Mouse (Mus musculus) MEL (cell line): ENCODE results near the gene Ggact. TPM values are rescaled to one million over a fixed set of nuclear protein-coding genes. Genes with fewer than 3 reads are reported as not detected.

Source experiments
- DNase-seq: peaks from one replicate; pipeline ENCODE4 v3.0.0; 2011; ENCODE audit warnings: low read depth, low spot score
- H3K27ac ChIP-seq: 2 replicates; pipeline ENCODE4 v1.5.1; 2012; ENCODE audit warnings: low read depth, mild to moderate bottlenecking, control low read depth, low read length, moderate library complexity; ENCODE audit not compliant: control insufficient read depth
- H3K27me3 ChIP-seq, 2 experiments: fragments of 150-350 bp in 1 of 2; sonication (generic) in 1 of 2; 2 replicates each; pipeline ENCODE4 v1.6.1; 2012; ENCODE audit warnings: low read length in 2 of 2, mild to moderate bottlenecking in 2 of 2, improper control_type of control experiment in 1 of 2, moderate library complexity in 1 of 2; ENCODE audit not compliant: insufficient read depth in 2 of 2, control insufficient read depth in 1 of 2
- H3K36me3 ChIP-seq, 2 experiments: 2 replicates each; pipeline ENCODE4 v1.6.1; 2012 to 2014; ENCODE audit warnings: low read length in 2 of 2, improper control_type of control experiment in 1 of 2, inconsistent platforms in 1 of 2, mild to moderate bottlenecking in 1 of 2; ENCODE audit not compliant: insufficient read depth in 2 of 2, control insufficient read depth in 1 of 2
- H3K4me1 ChIP-seq, 2 experiments: fragments of 150-350 bp in 1 of 2; sonication (generic) in 1 of 2; 2 replicates each; pipeline ENCODE4 v1.6.1; 2012; ENCODE audit warnings: low read length in 2 of 2, improper control_type of control experiment in 1 of 2, mild to moderate bottlenecking in 1 of 2; ENCODE audit not compliant: insufficient read depth in 2 of 2, control insufficient read depth in 1 of 2
- H3K4me3 ChIP-seq, 2 experiments: fragments of 150-350 bp in 1 of 2; sonication (generic) in 1 of 2; 2 replicates each; pipeline ENCODE4 v1.5.1; 2012; ENCODE audit warnings: low read depth in 2 of 2, low read length in 2 of 2, mild to moderate bottlenecking in 2 of 2, moderate library complexity in 2 of 2, control low read depth in 1 of 2, improper control_type of control experiment in 1 of 2; ENCODE audit not compliant: control insufficient read depth in 1 of 2, insufficient read depth in 1 of 2
- H3K79me2 ChIP-seq: 2 replicates; pipeline ENCODE4 v1.6.1; 2012; ENCODE audit warnings: mild to moderate bottlenecking, low read length, moderate library complexity; ENCODE audit not compliant: control insufficient read depth, poor library complexity, insufficient read depth
- H3K9ac ChIP-seq: 2 replicates; pipeline ENCODE4 v1.6.1; 2012; ENCODE audit warnings: low read depth, mild to moderate bottlenecking, control low read depth, low read length, moderate library complexity; ENCODE audit not compliant: control insufficient read depth, poor library complexity, severe bottlenecking
- H3K9me3 ChIP-seq: fragments of 150-350 bp; sonication (generic); replicated peaks from 2 replicates; pipeline ENCODE4 v1.6.1; 2012; ENCODE audit warnings: mild to moderate bottlenecking, low read length, improper control_type of control experiment, moderate library complexity; ENCODE audit not compliant: insufficient read depth
- BHLHE40 ChIP-seq: IDR thresholded peaks from 2 replicates; pipeline ENCODE4 v1.6.1; 2012; ENCODE audit warnings: low read depth, mild to moderate bottlenecking, inconsistent platforms, low read length, improper control_type of control experiment, borderline replicate concordance
- CHD1 ChIP-seq: IDR thresholded peaks from 2 replicates; pipeline ENCODE4 v1.6.1; 2012; ENCODE audit warnings: low read depth, mild to moderate bottlenecking, inconsistent platforms, low read length, improper control_type of control experiment
- CTCF ChIP-seq, 3 experiments: IDR thresholded peaks in 2 of 3; conservative IDR thresholded peaks in 1 of 3; 2 replicates each; pipeline ENCODE4 v1.5.1; 2011 to 2012; ENCODE audit warnings: low read length in 3 of 3, low read depth in 2 of 3, mild to moderate bottlenecking in 2 of 3, improper control_type of control experiment in 1 of 3, inconsistent platforms in 1 of 3, mixed read lengths in 1 of 3, moderate library complexity in 1 of 3; ENCODE audit not compliant: control insufficient read depth in 1 of 3, insufficient read depth in 1 of 3, poor library complexity in 1 of 3, severe bottlenecking in 1 of 3
- ELF1 ChIP-seq: IDR thresholded peaks from 2 replicates; pipeline ENCODE4 v1.6.1; 2014; ENCODE audit warnings: low read depth, mild to moderate bottlenecking, inconsistent platforms, low read length, improper control_type of control experiment, moderate library complexity
- EP300 ChIP-seq, 2 experiments: IDR thresholded peaks; 2 replicates each; pipeline ENCODE4 v1.6.1; 2011; ENCODE audit warnings: improper control_type of control experiment in 2 of 2, low read length in 2 of 2, low read depth in 1 of 2, mild to moderate bottlenecking in 1 of 2
- JUND ChIP-seq: IDR thresholded peaks from 2 replicates; pipeline ENCODE4 v1.6.1; 2011; ENCODE audit warnings: low read depth, mild to moderate bottlenecking, improper control_type of control experiment, low read length
- KAT2A ChIP-seq: conservative IDR thresholded peaks from 2 replicates; pipeline ENCODE4 v1.6.1; 2012; ENCODE audit warnings: low read depth, low read length, improper control_type of control experiment, inconsistent platforms
- MAZ ChIP-seq: IDR thresholded peaks from 2 replicates; pipeline ENCODE4 v1.6.1; 2012; ENCODE audit warnings: low read depth, mild to moderate bottlenecking, inconsistent platforms, low read length, improper control_type of control experiment
- MEF2A ChIP-seq: IDR thresholded peaks from 2 replicates; pipeline ENCODE4 v1.6.1; 2014; ENCODE audit warnings: low read depth, mild to moderate bottlenecking, inconsistent platforms, low read length, improper control_type of control experiment; ENCODE audit not compliant: poor library complexity, insufficient replicate concordance, severe bottlenecking; ENCODE audit errors: extremely low read depth
- RAD21 ChIP-seq: IDR thresholded peaks from 2 replicates; pipeline ENCODE4 v1.6.1; 2011; ENCODE audit warnings: mild to moderate bottlenecking, low read depth, low read length, improper control_type of control experiment
- RCOR1 ChIP-seq: IDR thresholded peaks from 2 replicates; pipeline ENCODE4 v1.6.1; 2012; ENCODE audit warnings: low read depth, mild to moderate bottlenecking, inconsistent platforms, low read length, improper control_type of control experiment
- SMC3 ChIP-seq: IDR thresholded peaks from 2 replicates; pipeline ENCODE4 v1.6.1; 2011; ENCODE audit warnings: low read depth, low read length, improper control_type of control experiment
- TAL1 ChIP-seq: IDR thresholded peaks from 2 replicates; pipeline ENCODE4 v1.6.1; 2012; ENCODE audit warnings: mild to moderate bottlenecking, inconsistent platforms, low read length, moderate library complexity, mixed read lengths
- TCF12 ChIP-seq: IDR thresholded peaks from 2 replicates; pipeline ENCODE4 v1.6.1; 2014; ENCODE audit warnings: low read depth, mild to moderate bottlenecking, inconsistent platforms, low read length, improper control_type of control experiment, moderate library complexity
- UBTF ChIP-seq: IDR thresholded peaks from 2 replicates; pipeline ENCODE4 v1.6.1; 2012; ENCODE audit warnings: low read depth, mild to moderate bottlenecking, inconsistent platforms, low read length, improper control_type of control experiment, moderate library complexity, borderline replicate concordance; ENCODE audit not compliant: insufficient read depth
- USF2 ChIP-seq, 2 experiments: IDR thresholded peaks; 2 replicates each; pipeline ENCODE4 v1.6.1; 2011 to 2012; ENCODE audit warnings: improper control_type of control experiment in 2 of 2, low read length in 2 of 2, borderline replicate concordance in 1 of 2, inconsistent platforms in 1 of 2, low read depth in 1 of 2, mild to moderate bottlenecking in 1 of 2; ENCODE audit not compliant: insufficient read depth in 1 of 2
- ZC3H11A ChIP-seq: IDR thresholded peaks from 2 replicates; pipeline ENCODE4 v1.6.1; 2012; ENCODE audit warnings: low read depth, mild to moderate bottlenecking, inconsistent platforms, low read length, improper control_type of control experiment
- ZMIZ1 ChIP-seq: IDR thresholded peaks from 2 replicates; pipeline ENCODE4 v1.6.1; 2012; ENCODE audit warnings: low read depth, mild to moderate bottlenecking, inconsistent platforms, low read length, improper control_type of control experiment, moderate library complexity
- ZNF384 ChIP-seq: IDR thresholded peaks from 2 replicates; pipeline ENCODE4 v1.6.1; 2012; ENCODE audit warnings: low read depth, mild to moderate bottlenecking, inconsistent platforms, low read length, improper control_type of control experiment
- polyA plus RNA-seq, 2 experiments: library from polyadenylated mRNA; stranded (reverse) in 1 of 2; unstranded in 1 of 2; fragments of >175 nt in 1 of 2; fragments of >200 nt in 1 of 2; gene quantifications; 2 replicates each; pipeline versions ENCODE4 v1.2.1 to v1.2.4; 2012; ENCODE audit warnings: low replicate concordance in 2 of 2, low read depth in 1 of 2; ENCODE audit not compliant: insufficient read length in 2 of 2, insufficient read depth in 1 of 2, missing spikeins in 1 of 2
- total RNA-seq: library from RNA; depleted of rRNA; stranded (reverse); fragments of 300-350 nt; gene quantifications from 2 replicates; pipeline ENCODE4 v1.2.3, GENCODE M21; 2012

Gene Ggact
- total and polyA plus RNA-seq, 3 experiments: 54.0 to 64.8 TPM; not detected in 1

GRCm38 (mm10) chr14:122902884-122903283 lies 10.7 kb downstream of the Ggact start:
- peaks cover 2% of the 10 kb centered on the region in 2 experiments; a peak in 2 of 4 replicates for H3K36me3 ChIP-seq
- no peak overlapping the region for H3K9ac ChIP-seq
- H3K79me2 ChIP-seq: peaks cover 2% of the 10 kb centered on the region; the same call in 1 of the 2 replicates
- no peaks in the 10 kb centered on the region; a peak in 1 of 4 replicates for H3K4me1 ChIP-seq
- H3K4me3 ChIP-seq: no peak overlapping the region
- TF ChIP-seq RCOR1: no peak
- TF ChIP-seq KAT2A: no peak
- TF ChIP-seq USF2 (IDR thresholded peaks at IDR 0.05; ENCODE audit: borderline replicate concordance in 1 of 2, insufficient read depth in 1 of 2, low read depth in 1 of 2, low read length in 2 of 2): no peak
- TF ChIP-seq RAD21: peak; percentile 10
- TF ChIP-seq BHLHE40: no peak
- no peak for TF ChIP-seq ZMIZ1
- TF ChIP-seq TCF12: no peak
- TF ChIP-seq MEF2A: no peak
- peak in 2 of 3 experiments; percentile 24 to 34; a peak in 3 of 6 replicates for TF ChIP-seq CTCF (IDR thresholded peaks at IDR 0.05 in 2 of 3, conservative IDR thresholded peaks at IDR 0.05 in 1 of 3; ENCODE audit: control insufficient read depth in 1 of 3, insufficient read depth in 1 of 3, low read depth in 2 of 3, low read length in 3 of 3, poor library complexity in 1 of 3, severe bottlenecking in 1 of 3)
- no peak for TF ChIP-seq MAZ
- TF ChIP-seq SMC3: peak; percentile 29; the same call in 1 of the 2 replicates
- no peak overlapping the region for H3K27ac ChIP-seq
- no peaks in the 10 kb centered on the region for H3K27me3 ChIP-seq
- H3K9me3 ChIP-seq: no peaks in the 10 kb centered on the region
- no peak for DNase-seq

GRCm38 (mm10) chr14:122902136-122902535 lies 11.4 kb downstream of the Ggact start:
- Histone ChIP-seq H3K36me3 (peaks cover 2 to 4% of the 10 kb centered on the region in 2 experiments; a peak in 2 of 4 replicates), H3K27ac (no peak overlapping the region), H3K9ac (no peak overlapping the region), H3K79me2 (0 out of 2 replicates have a peak, but pooled peaks cover 1% of the 10 kb centered on the region), H3K4me3 (no peak overlapping the region), H3K27me3 (no peaks in the 10 kb centered on the region), H3K9me3 (no peaks in the 10 kb centered on the region), H3K4me1 (no peaks in the 10 kb centered on the region; a peak in 1 of 4 replicates)
- peak; percentile 66 for DNase-seq
- TF ChIP-seq CTCF (IDR thresholded peaks at IDR 0.05 in 2 of 3, conservative IDR thresholded peaks at IDR 0.05 in 1 of 3; ENCODE audit: control insufficient read depth in 1 of 3, insufficient read depth in 1 of 3, low read depth in 2 of 3, low read length in 3 of 3, poor library complexity in 1 of 3, severe bottlenecking in 1 of 3): no peak
- no peak for TF ChIP-seq ZNF384
- peak; percentile 8; the same call in 1 of the 2 replicates for TF ChIP-seq TAL1

- H3K4me1 ChIP-seq: no peaks in the 10 kb centered on the region; a peak in 1 of 4 replicates
- DNase-seq: no peak
- H3K27ac ChIP-seq: no peak overlapping the region
- no peak for TF ChIP-seq JUND
- TF ChIP-seq CHD1: no peak
- no peak for TF ChIP-seq CTCF (IDR thresholded peaks at IDR 0.05 in 2 of 3, conservative IDR thresholded peaks at IDR 0.05 in 1 of 3; ENCODE audit: control insufficient read depth in 1 of 3, insufficient read depth in 1 of 3, low read depth in 2 of 3, low read length in 3 of 3, poor library complexity in 1 of 3, severe bottlenecking in 1 of 3)
- no peak for TF ChIP-seq SMC3
- TF ChIP-seq TCF12: no peak
- TF ChIP-seq MEF2A: no peak
- TF ChIP-seq ZC3H11A: no peak
- TF ChIP-seq USF2 (IDR thresholded peaks at IDR 0.05; ENCODE audit: borderline replicate concordance in 1 of 2, insufficient read depth in 1 of 2, low read depth in 1 of 2, low read length in 2 of 2): no peak
- TF ChIP-seq UBTF: no peak
- TF ChIP-seq ELF1: no peak
- no peak for TF ChIP-seq EP300 (IDR thresholded peaks at IDR 0.05; ENCODE audit: low read depth in 1 of 2, low read length in 2 of 2)
- TF ChIP-seq, all 39 proteins: peak for 0
- H3K9ac ChIP-seq: no peak overlapping the region
- H3K79me2 ChIP-seq: 0 out of 2 replicates have a peak, but pooled peaks cover 1% of the 10 kb centered on the region
- no peak overlapping the region for H3K4me3 ChIP-seq
- H3K27me3 ChIP-seq: no peaks in the 10 kb centered on the region
- H3K36me3 ChIP-seq: peaks cover 2 to 4% of the 10 kb centered on the region in 2 experiments; a peak in 2 of 4 replicates
- H3K9me3 ChIP-seq: no peaks in the 10 kb centered on the region
These were observed 11.8 kb downstream of the Ggact start for GRCm38 (mm10) chr14:122901715-122902114.
